Mouse (Mus musculus) kidney, adult 2 months (tissue): ENCODE results near the gene Rtn4rl2.

ENCODE experiments used
- CTCF ChIP-seq: fragments of 200-500 bp; conservative IDR thresholded peaks from 2 replicates; pipeline ENCODE4 v1.5.1; 2011; ENCODE audit warnings: low read depth, mild to moderate bottlenecking, control low read depth, low read length, moderate library complexity, mixed read lengths; ENCODE audit not compliant: insufficient read depth, insufficient read length
- POLR2A ChIP-seq: fragments of 200-500 bp; IDR thresholded peaks from one replicate; pipeline ENCODE4 v1.6.1; 2011; ENCODE audit warnings: low read depth, low read length, control low read depth

DNA sequence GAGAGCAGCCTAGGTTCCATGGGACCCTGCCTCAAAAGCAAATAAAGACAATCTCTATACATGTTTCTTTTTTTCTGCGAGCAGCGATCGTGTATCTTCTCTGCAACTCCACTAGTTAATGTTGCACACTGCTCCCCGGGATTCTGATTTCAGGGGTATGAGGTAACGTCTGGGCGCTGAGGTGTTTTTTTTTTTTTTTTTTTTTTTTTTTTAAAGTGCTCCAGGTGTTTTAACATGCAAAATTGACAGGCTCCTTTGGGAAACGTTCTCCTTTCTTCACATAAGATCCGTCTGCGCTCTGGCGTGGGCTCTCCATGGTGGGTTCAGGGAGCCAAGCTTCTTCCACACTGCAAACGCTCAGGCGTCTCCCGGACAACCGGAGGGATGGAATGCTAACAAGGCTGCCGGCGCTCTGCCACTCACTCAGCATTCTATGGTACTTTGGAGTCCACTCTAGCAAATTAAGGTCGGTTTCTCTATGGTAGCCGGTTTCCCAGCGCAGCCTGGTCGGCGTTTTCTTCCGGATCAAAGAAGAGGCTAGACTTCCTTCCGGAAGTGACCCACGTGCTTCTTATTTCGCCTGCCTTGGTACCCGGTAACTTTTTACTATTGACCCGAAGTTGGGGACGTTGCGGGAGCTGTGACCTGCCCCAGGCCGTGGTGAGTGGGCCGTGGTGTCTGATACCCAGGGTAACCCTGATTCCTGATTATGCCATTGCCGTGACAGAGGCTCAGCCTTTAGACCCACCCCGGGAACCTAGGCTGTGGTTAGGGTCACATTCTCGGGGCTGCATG is 59.8 kb downstream of the Rtn4rl2 start, which contains the start of gene Timm10:
- TF ChIP-seq POLR2A (no peak), CTCF (no peak)
